Mouse (Mus musculus) erythroid progenitor cell, adult 5-6 weeks (primary cell): ENCODE data around the gene 1700092M07Rik. TPM values are rescaled to one million over a fixed set of nuclear protein-coding genes. Genes with fewer than 3 reads are reported as not detected.

Experiments used
- ATAC-seq: replicated peaks from 2 replicates; pipeline ENCODE4 v1.8.0; 2016; ENCODE audit warnings: moderate number of reproducible peaks, mild to moderate bottlenecking, moderate TSS enrichment, inconsistent platforms; ENCODE audit not compliant: poor library complexity, low FRiP score, severe bottlenecking
- total RNA-seq, 2 experiments: library from RNA; stranded (forward) in 1 of 2; stranded (reverse) in 1 of 2; fragments of 150-400 nt in 1 of 2; fragments of 186-747, 209-891 nt in 1 of 2; gene quantifications; 2 replicates each; pipeline versions ENCODE4 v1.2.3 to v1.2.4; 2015 to 2017; ENCODE audit warnings: low replicate concordance in 2 of 2

The 1700092M07Rik gene
- total RNA-seq (2015; ENCODE audit: low replicate concordance): not detected in 2 replicates
- not detected in 2 replicates for total RNA-seq (2017; ENCODE audit: low replicate concordance)

DNA sequence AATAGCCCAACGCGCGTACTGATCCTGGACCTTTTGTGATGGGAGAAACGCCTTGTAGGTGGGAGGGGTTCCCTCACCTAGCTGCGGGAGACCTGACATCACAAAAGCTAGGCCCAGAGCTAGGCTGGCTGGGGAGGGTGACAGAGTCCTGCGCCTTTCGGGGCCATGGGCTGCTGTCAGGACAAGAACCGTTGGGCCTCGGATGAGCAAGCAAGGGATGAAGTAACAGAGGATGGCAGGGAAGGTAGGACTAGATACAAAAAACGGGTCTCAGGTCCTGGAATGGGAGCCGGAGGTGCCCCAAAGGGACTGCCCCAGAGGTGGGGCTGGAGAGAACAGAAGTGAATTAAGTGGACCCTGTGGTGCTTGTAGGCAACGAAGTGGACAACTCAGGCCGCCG, at the start of gene 1700092M07Rik:
Gene 1700092M07Rik (plus strand): TSS at position 116 of the 400 bp plus-strand sequence.
- no peak for ATAC-seq

DNA sequence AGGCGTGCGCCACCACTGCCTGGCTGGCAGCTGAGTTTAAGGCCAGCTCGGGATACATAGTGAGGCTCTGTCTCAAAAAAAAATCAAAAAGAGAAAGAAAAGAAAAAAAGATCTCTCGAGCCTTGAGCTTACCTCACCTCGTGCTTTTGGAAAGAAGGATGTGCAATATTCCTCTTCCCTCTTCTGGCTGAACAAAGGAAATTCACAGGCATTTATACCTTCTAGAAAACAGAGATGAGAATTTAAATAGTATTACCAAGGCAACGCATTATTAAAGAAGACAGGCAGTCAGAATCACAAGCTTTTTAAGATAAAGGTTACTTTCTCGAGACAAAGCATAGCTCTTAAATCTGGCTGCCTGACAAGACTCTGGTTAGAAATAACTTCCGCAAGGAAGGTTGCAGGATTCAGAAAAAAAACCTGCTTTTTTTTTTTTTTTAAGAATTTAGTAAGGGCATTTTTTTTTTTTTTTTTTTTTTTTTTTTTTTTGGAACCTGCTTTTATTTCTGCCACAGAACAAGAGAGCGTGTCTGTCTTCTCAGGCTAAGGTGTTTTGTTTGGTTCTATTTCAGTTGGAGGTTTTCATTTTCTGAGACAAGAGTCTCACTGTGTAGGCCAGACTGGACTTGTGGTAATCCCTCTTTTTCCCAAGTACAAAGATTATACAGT, 48.5 kb upstream of the 1700092M07Rik start:
- no peak for ATAC-seq

DNA sequence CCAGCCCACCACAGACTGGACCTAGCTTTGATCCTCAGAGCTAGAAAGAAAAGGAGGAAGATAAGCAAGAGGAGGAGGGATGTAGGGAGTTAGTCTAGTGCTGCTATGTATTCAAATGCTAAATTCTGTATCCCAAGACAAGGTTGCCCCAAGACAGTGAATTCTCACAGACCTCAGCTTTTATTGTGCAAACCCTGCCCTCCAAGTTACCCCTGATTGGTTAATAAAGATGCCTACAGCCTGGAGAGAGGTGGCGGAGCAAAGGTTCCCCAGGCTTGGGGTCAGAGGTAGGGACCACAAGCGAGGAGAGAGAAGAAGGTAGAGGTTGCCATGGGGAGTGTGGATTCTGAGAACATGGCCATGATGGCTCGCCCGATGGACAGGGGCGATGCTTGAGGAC, 47.8 kb upstream of the 1700092M07Rik start:
- no peak for ATAC-seq

DNA sequence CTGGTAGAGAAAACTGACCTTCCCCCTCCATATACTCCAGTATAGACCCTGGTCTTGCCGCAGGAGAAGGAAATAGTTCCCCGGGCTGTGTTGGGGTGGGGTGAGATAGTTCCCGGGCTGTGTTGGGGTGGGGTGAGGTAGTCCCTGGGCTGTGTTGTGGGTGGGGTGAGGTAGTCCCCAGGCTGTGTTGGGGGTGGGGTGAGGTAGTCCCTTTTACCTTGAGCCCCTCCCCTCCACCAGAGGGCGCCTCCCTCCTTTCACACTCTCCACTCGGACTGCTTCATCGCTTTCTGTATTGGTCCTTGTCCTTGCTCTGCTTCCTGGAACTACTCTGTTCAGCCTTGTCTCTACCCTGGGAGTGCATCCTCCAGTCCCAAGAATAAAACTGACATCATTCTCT, 45.2 kb upstream of the 1700092M07Rik start:
- peak; percentile 93 for ATAC-seq

DNA sequence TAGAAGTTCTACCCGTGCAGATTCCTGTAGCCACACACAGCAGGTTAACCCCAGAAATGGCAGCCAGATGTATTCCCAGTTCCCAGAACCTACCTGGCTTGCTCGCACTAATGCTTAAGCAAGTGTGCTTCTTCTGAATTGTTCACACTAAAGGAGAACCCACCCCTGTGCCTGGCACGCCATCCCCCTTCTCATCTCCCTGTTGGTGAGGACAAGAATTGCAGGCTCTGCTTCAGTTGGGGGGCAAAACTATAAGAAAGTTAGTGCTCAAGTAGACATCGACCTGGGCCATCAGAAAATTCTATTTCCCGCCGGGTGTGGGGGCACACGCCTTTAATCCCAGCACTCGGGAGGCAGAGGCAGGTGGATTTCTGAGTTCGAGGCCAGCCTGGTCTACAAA, 40.9 kb upstream of the 1700092M07Rik start:
- no peak for ATAC-seq

DNA sequence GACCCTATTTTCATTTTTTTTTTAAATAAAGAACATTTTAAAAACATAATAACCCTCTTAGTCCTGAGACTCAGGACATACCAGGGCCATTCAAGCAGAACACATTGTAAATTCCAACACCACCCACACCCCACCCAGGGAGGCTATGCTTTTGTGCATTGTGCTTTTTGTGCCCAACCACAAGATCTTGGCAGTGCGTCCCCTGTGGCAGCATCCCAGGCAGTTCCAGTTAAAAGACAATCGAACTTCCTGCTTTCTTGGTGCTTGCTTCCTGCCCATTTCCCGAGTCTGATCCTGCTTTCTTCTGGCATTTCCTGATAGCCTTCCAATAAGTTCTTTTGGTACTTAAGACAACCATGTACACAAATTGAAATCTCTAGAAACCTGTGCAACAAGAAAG, 38.1 kb upstream of the 1700092M07Rik start:
- ATAC-seq: no peak

DNA sequence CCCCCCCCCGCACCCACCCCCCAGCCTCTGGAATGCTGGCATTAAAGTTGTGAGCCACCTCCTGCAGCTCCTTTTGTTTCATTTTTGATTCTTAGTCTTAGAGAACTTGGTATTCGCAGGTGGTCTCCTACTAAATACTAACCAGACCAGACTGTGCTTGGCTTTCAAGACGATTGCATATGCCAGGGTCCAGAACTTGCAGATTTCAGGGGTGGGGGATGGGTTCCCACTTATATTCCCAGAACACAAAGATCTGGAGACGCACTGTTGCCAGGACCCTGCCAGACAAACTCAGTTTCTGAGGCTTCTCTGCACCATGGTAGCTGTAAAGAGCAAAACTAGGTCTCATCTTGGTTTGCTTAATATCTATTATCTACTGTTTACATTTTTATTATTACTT, 36.9 kb upstream of the 1700092M07Rik start:
- ATAC-seq: no peak

DNA sequence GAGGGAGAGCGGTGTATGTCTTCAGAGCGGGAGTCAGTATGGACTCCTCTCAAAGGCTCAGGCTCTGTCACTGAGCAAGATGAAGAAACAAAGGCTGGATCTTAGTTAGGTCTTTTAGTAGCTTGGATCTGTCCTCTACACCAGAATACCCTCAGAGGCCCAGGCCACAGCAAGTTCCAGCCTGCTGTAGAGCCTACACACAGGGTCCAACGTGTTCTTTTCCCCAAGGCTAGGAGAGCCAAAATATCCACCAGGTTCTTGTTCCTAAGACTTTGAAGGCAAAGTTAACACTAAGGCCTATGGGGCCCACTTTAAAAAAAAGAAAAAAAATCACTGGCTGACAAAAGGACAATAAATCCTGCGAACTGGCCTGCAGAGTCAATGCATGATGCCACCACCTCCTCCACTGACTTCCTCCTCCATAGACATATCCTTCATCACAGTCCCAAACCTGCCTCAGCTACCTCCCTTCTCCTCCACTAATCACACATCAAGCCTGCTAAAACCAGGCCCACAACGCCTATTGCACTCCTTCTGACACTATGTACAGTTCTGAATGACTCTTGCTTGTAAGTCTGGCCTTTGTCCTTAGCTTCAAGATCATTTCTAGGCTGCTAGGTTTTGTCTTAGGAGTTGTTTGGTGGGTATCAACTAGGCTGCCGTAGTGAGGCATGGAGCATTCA, 35.4 kb upstream of the 1700092M07Rik start:
- ATAC-seq: no peak

DNA sequence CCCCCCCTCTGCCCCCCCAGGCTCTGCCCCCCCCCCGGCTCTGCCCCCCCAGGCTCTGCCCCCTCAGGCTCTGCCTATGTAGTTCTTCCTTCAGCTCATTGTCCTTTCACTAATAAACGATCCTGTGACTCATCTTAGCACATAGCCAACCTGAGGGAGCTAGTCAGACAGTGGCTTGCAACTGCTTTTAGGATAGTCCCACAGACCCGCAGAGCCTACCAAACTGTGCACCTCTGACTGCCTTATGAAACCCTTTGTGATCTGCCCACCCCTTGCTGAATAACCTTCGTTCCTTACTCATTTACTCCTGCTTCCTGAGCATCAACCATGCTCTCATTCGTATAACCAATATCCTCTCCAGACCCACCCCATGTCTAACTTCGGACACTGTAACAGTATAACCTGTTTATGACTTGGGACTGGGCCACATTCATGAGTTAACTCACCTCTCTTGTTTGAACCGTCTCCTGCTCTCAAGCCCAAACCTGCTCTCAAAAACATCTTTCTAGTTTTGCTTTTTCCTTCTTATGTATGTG, 34.3 kb upstream of the 1700092M07Rik start:
- ATAC-seq: no peak

DNA sequence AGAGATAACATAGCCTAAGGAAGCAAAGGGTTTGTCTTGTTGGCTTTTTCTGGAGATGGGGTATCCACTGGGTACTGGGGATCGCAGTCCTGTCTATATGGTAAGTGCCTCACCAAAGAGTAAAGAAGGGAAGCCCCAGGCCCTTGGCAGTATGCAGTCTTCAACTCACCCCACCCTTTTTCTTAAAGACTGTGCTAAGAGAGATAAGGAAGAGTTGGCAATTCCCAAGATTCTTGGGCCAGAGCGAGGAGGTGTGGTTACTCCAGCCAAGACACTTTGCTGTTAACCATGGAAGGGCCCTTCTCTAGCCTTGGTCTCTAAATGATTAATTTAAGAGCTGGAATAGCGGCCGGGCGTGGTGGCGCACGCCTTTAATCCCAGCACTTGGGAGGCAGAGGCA, 33.6 kb upstream of the 1700092M07Rik start:
- peak; percentile 53 for ATAC-seq

DNA sequence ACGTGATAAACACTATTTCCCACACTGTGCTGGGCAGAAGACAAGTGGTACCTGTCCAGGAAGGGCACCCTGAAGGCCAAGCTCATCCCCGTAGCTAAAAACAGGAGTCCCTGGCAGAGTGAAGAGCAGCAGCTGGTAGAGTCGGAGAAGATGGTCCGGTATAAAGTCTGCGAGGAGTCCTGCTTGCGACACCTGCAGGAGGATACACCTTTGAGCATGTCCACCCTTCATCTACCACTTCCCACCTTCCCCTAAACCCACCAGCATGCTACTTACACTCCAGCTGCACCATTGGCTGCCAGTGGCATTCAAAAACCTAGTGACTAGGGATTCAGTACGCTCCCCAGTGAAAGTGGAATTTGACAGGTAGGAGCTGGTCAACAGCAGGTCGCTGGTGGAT, 31.6 kb upstream of the 1700092M07Rik start:
- no peak for ATAC-seq

DNA sequence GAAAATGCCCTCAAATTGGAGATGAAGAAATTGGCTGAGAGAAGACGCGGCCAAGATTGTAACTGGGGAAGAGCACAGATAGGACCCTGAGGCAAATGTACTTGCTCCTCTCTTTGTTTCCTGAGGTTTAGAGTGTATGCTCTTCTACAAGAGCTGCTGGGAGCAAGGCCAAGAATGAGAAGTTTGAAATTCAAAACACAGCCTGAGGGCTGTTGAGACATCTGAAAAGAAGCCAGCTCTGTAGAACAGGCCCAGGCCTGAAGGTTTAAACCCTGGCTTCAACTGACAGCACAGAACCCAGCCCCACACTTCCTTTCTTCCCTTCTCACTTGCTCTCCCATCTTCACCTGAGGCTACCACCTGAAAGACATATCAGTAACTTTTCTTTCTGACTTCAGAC, 30.5 kb upstream of the 1700092M07Rik start:
- ATAC-seq: no peak

DNA sequence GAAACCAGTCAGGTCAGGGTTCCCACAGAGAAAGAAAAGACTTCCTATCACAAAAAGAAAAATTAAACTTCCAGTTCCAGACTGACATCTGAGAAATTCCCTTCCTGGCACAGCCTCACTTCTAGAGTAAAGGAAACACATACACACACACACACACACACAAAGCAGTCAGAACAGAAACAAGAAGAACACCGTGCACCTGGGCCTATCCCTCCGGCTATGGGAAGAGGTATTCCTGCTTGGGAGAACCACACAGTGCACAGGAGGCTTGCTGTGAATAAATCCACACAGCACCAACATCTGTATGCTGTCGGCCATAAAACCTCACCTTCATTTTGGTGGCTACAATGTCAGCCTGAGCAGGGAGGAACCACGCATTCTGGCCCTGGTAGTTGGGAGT, 29.0 kb upstream of the 1700092M07Rik start:
- no peak for ATAC-seq

DNA sequence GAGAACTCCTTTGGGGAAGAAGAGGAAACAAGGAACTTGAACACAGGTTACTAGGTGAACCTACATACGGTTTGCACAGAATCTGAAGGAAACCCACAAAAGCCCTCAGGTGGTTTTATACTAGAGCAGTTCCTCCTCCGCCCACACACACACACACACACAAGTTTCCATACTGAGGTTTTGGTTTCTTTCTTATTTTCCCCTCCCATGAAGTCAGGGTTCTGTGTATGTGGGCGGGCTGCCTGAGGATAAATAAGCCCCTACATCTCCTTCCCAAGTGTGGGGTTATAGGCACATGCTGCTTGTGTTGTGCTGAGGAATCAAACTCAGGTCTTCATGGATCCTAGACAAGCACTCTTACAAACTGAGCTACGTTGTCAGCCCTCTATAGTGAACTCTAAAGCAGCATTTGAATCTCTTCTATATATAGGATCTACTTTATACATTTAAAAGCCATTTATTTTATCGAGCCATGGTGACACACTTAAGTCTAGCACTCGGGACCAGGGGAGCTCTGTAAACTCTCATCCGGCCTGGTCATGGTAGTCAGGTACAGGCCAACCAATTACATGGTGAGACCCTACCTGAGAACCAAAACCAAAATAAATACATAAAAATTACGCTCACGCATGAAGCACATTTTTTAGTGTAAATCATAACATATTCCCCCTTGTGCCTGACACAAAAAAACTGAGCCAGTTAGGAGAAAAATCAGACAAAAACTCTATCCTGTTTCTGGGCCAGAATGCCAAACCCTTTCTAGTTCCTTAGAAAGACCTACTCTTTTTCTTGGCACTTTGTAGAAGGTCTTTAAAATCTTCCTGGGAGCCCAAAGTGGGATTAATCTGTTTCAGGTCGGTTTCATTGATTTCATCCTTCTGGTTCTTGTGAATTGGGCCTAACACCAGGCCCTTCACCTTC, 28.3 kb upstream of the 1700092M07Rik start:
- ATAC-seq: no peak

DNA sequence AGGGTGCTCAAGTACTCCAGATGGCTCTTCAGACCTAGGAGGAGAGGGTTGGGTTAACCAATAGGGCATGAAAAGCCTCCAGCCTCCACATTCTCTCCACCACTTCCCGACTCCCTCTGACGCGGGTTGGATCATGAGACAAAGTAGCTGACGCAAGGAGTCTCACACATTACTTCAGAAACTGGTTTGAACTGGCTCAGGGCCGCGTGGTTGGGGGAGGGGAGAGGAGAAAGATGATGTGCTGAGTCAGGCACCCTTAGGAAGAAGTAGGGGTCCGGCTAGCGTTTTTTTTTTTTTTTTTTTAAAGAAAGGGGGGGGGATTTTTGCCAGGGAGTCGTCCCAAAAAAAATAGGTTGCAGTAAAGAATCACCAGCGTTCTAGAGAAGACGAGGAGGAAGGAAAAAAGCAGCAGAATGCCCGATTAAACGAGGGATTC, 27.6 kb upstream of the 1700092M07Rik start:
- peak; percentile 26; the same call in 1 of the 2 replicates for ATAC-seq

DNA sequence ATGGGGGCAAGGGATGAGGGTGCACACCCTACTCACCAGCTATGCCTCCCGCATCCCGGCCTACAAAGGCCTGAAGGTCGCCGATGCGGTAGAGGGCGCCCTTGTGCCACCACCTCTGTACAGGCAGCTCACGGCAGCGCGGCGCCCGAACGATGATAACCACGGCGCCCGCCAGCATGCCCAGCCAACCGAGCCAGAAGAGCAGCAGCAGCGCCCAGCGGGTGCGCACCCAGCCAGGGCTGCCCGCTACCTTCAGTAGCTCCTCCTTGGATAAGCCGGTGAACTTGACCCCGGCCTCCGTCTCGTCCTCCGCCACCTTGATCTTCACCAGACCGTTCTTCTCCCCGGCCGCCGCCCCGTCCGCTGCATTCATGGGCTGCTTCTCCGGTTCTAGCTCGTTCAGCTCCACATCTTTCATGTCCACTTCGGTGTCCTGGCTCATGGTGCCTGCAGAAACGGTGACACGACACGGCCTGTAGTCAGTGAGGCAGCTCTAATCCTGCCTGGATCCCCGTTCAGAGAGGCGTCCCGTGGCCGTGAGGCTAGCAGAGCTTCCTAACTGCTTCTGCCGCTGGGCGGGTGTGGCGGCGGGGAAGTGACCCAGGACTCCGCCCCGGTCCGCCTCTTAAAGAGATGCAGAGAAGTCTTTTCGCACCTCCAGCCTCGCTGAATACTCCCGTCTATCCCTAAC, 27.1 kb upstream of the 1700092M07Rik start:
- peak; percentile 78 for ATAC-seq

DNA sequence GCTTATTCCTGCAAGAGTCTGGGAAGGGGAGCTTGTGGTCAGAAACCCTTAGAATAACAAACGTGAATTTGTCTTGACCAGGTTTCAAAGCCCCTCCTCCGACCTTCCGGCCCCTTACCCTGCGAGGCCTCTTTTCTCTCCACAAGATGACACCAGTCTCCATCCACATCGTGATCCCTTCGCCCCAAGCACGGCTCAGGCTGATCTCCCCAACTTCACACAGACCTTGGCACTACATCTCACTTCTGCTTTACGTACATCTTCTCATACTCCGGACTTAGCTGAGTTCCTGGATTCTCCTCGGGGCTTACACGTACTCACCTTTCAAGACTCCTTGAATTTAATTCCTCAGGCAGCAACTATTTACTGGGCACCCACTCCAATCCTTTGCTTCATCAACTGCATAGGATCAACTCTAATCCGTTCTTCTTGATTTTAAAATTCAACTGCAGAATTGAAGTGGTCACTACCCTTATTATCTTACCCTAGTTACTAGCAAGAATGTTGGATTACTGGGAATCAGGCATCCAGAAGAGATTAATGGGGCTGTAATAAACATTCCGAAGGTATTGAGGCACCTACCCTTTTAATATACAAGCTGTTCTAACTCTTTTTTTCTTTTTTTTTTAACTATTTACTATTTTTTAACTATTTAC, 26.4 kb upstream of the 1700092M07Rik start:
- ATAC-seq: peak; percentile 13; the same call in 1 of the 2 replicates

DNA sequence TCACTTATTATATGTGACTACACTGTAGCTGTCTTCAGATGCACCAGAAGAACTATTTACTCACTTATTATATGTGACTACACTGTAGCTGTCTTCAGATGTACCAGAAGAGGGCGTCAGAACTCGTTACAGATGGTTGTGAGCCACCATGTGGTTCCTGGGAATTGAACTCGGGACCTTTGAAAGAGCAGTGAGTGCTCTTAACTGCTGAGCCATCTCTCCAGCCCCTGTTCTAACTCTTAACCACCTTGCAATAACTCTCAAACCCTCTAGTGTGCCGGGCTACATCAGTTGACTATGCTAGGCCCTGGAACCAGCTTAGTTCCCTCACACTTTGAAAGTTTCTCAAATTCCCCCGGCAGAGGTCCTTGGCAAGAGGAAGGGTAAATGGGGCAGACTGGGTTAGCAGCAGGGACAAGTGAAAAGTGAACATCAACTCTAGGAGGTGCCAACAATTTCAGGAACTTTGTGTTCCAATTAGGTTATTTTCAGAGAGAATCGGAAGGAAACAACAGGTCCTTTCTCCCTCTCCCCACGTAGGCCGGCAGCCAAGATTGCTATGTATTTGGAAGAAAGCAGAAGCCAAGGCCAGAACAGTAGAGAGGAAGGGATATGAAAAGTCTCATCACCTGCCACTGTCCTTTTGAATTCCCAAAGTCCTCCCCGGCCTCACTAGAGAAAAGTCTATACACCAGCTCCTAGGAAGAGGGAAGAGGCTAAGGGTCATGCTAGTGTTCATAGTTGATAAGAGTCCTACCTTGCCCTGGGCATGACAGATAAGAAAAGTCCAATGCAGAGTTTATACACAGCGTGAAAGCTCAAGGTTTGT, 25.7 kb upstream of the 1700092M07Rik start:
- ATAC-seq: peak; percentile 67
